Mouse (Mus musculus) hindbrain, embryonic 13.5 days (tissue): ENCODE results near the gene Tbc1d10b. TPM values are rescaled to one million over a fixed set of nuclear protein-coding genes. Genes with fewer than 3 reads are reported as not detected.
A peak's percentile ranks its signal among the peaks of the same experiment; 100 is the strongest.

ENCODE experiments used
- ATAC-seq: fragments of 200-750 bp; cut with Nextera tagmentation; 2 replicates; pipeline ENCODE4 v1.8.0; 2017; ENCODE audit warnings: moderate TSS enrichment; ENCODE audit not compliant: low FRiP score
- H3K27ac ChIP-seq: fragments of 300-500 bp; sonication (generic); 2 replicates; pipeline ENCODE4 v1.5.1; 2015; ENCODE audit warnings: inconsistent platforms, mild to moderate bottlenecking, moderate library complexity
- H3K27me3 ChIP-seq: fragments of 300-500 bp; sonication (generic); 2 replicates; pipeline ENCODE4 v1.6.1; 2015; ENCODE audit warnings: mild to moderate bottlenecking, inconsistent platforms
- H3K36me3 ChIP-seq: fragments of 300-500 bp; sonication (generic); 2 replicates; pipeline ENCODE4 v1.6.1; 2015; ENCODE audit warnings: mild to moderate bottlenecking, inconsistent platforms
- H3K4me1 ChIP-seq: fragments of 300-500 bp; sonication (generic); replicated peaks from 2 replicates; pipeline ENCODE4 v1.6.1; 2015; ENCODE audit warnings: inconsistent platforms
- H3K4me2 ChIP-seq: fragments of 300-500 bp; sonication (generic); 2 replicates; pipeline ENCODE4 v1.6.1; 2015; ENCODE audit warnings: inconsistent platforms, mild to moderate bottlenecking, moderate library complexity
- H3K4me3 ChIP-seq: fragments of 300-500 bp; sonication (generic); 2 replicates; pipeline ENCODE4 v1.5.1; 2015; ENCODE audit warnings: mild to moderate bottlenecking, inconsistent platforms
- H3K9ac ChIP-seq: fragments of 300-500 bp; sonication (generic); 2 replicates; pipeline ENCODE4 v1.6.1; 2015; ENCODE audit warnings: mild to moderate bottlenecking, inconsistent platforms
- H3K9me3 ChIP-seq: fragments of 300-500 bp; sonication (generic); 2 replicates; pipeline ENCODE4 v1.6.1; 2016; ENCODE audit warnings: inconsistent platforms
- WGBS: fragments of 180-500 bp; shearing (Covaris S2); methylation state at CpG from one replicate; pipeline ENCODE4 v1.1.7; 2015; 5-methylcytosine and 5-hydroxymethylcytosine counted together
- polyA plus RNA-seq: library from polyadenylated mRNA; unstranded; fragments of >200 nt; fragmentation: Nextera tagmentation; extraction: Ambion mirVana; gene quantifications from 2 replicates; pipeline ENCODE4 v1.2.1, GENCODE M21; 2015

The Tbc1d10b gene
- polyA plus RNA-seq, 1 experiment from 2014 or later, result 28.0 TPM

- Histone ChIP-seq H3K4me1 (no peaks in the 10 kb centered on the region; the same call in 1 of the 2 replicates), H3K27ac (no peak overlapping the region), H3K9ac (no peak overlapping the region), H3K4me2 (no peak overlapping the region), H3K36me3 (no peaks in the 10 kb centered on the region), H3K27me3 (no peaks in the 10 kb centered on the region), H3K4me3 (no peak overlapping the region), H3K9me3 (no peaks in the 10 kb centered on the region)
- WGBS, result 94% methylated on average over 3 of the region's 3 CpGs
- no peak for ATAC-seq
These were observed 14.8 kb upstream of the Tbc1d10b start for GRCm38 (mm10) chr7:127223106-127223505.

- Histone ChIP-seq H3K9ac (no peak overlapping the region), H3K9me3 (no peaks in the 10 kb centered on the region), H3K4me2 (no peak overlapping the region), H3K36me3 (no peaks in the 10 kb centered on the region), H3K4me1 (no peaks in the 10 kb centered on the region), H3K27ac (no peak overlapping the region), H3K27me3 (no peaks in the 10 kb centered on the region), H3K4me3 (no peak overlapping the region)
- ATAC-seq, result no peak
- 87% methylated on average over 6 of the region's 6 CpGs for WGBS
These were observed 12.2 kb upstream of the Tbc1d10b start for GRCm38 (mm10) chr7:127220440-127220839.

- WGBS, result 93% methylated on average over 4 of the region's 4 CpGs
- H3K27ac ChIP-seq, result no peak overlapping the region
- ATAC-seq, result no peak
- H3K9me3 ChIP-seq, result no peaks in the 10 kb centered on the region
- no peak overlapping the region for H3K4me3 ChIP-seq
- H3K27me3 ChIP-seq, result peaks cover 13% of the 10 kb centered on the region
- H3K4me1 ChIP-seq, result peaks cover 8% of the 10 kb centered on the region; the same call in 1 of the 2 replicates
- H3K9ac ChIP-seq, result no peak overlapping the region
- H3K4me2 ChIP-seq, result no peak overlapping the region
- no peaks in the 10 kb centered on the region for H3K36me3 ChIP-seq
These were observed 10.4 kb upstream of the Tbc1d10b start for GRCm38 (mm10) chr7:127218670-127219069.

- H3K9ac ChIP-seq, result no peak overlapping the region
- WGBS, result 85% methylated on average over 10 of the region's 10 CpGs
- no peak overlapping the region for H3K4me2 ChIP-seq
- no peaks in the 10 kb centered on the region for H3K36me3 ChIP-seq
- peaks cover 8% of the 10 kb centered on the region; the same call in 1 of the 2 replicates for H3K4me1 ChIP-seq
- H3K27ac ChIP-seq, result no peak overlapping the region
- peaks cover 16% of the 10 kb centered on the region for H3K27me3 ChIP-seq
- H3K4me3 ChIP-seq, result no peak overlapping the region
- H3K9me3 ChIP-seq, result no peaks in the 10 kb centered on the region
- no peak for ATAC-seq
These were observed 9.8 kb upstream of the Tbc1d10b start for GRCm38 (mm10) chr7:127217901-127218642.

GRCm38 (mm10) chr7:127217475-127217874, 9.2 kb upstream of the Tbc1d10b start:
- Histone ChIP-seq H3K9ac (no peak overlapping the region), H3K27ac (no peak overlapping the region), H3K4me1 (peaks cover 8% of the 10 kb centered on the region; the same call in 1 of the 2 replicates), H3K9me3 (no peaks in the 10 kb centered on the region), H3K4me2 (no peak overlapping the region), H3K4me3 (no peak overlapping the region), H3K36me3 (no peaks in the 10 kb centered on the region), H3K27me3 (peaks cover 20% of the 10 kb centered on the region)
- no peak for ATAC-seq
- 97% methylated on average over 6 of the region's 6 CpGs for WGBS

- Histone ChIP-seq H3K4me2 (no peak overlapping the region), H3K36me3 (no peaks in the 10 kb centered on the region), H3K9me3 (no peaks in the 10 kb centered on the region), H3K4me3 (no peak overlapping the region), H3K27me3 (peaks cover 20% of the 10 kb centered on the region), H3K27ac (no peak overlapping the region), H3K9ac (no peak overlapping the region), H3K4me1 (peaks cover 8% of the 10 kb centered on the region; the same call in 1 of the 2 replicates)
- 86% methylated on average over 5 of the region's 5 CpGs for WGBS
- no peak for ATAC-seq
These were observed 8.0 kb upstream of the Tbc1d10b start for GRCm38 (mm10) chr7:127216307-127216706.

- peak overlapping the region; percentile 44 for H3K4me2 ChIP-seq
- H3K4me1 ChIP-seq, result peaks cover 8% of the 10 kb centered on the region; the same call in 1 of the 2 replicates
- peak overlapping the region; percentile 43 for H3K9ac ChIP-seq
- H3K9me3 ChIP-seq, result no peaks in the 10 kb centered on the region
- no peaks in the 10 kb centered on the region for H3K36me3 ChIP-seq
- no peak overlapping the region for H3K27ac ChIP-seq
- H3K4me3 ChIP-seq, result peak overlapping the region; percentile 25
- 28% methylated on average over 33 of the region's 33 CpGs for WGBS
- peaks cover 20% of the 10 kb centered on the region for H3K27me3 ChIP-seq
- no peak for ATAC-seq
These were observed 7.0 kb upstream of the Tbc1d10b start for GRCm38 (mm10) chr7:127214981-127215871.

GRCm38 (mm10) chr7:127214521-127214920, 6.3 kb upstream of the Tbc1d10b start:
- H3K4me3 ChIP-seq, result peak overlapping the region; percentile 25; the same call in 1 of the 2 replicates
- H3K27ac ChIP-seq, result no peak overlapping the region
- H3K9ac ChIP-seq, result peak overlapping the region; percentile 43
- H3K9me3 ChIP-seq, result no peaks in the 10 kb centered on the region
- no peaks in the 10 kb centered on the region for H3K36me3 ChIP-seq
- H3K27me3 ChIP-seq, result peaks cover 20% of the 10 kb centered on the region
- no peak for ATAC-seq
- peaks cover 13% of the 10 kb centered on the region for H3K4me1 ChIP-seq
- peak overlapping the region; percentile 44 for H3K4me2 ChIP-seq
- WGBS, result 35% methylated on average over 21 of the region's 21 CpGs

GRCm38 (mm10) chr7:127213930-127214329, 5.7 kb upstream of the Tbc1d10b start:
- no peaks in the 10 kb centered on the region for H3K9me3 ChIP-seq
- H3K4me3 ChIP-seq, result no peak overlapping the region
- WGBS, result 55% methylated on average over 12 of the region's 12 CpGs
- H3K27ac ChIP-seq, result no peak overlapping the region
- H3K4me2 ChIP-seq, result no peak overlapping the region
- peaks cover 20% of the 10 kb centered on the region for H3K27me3 ChIP-seq
- H3K36me3 ChIP-seq, result no peaks in the 10 kb centered on the region
- peaks cover 17% of the 10 kb centered on the region for H3K4me1 ChIP-seq
- no peak overlapping the region for H3K9ac ChIP-seq
- ATAC-seq, result no peak

- no peak overlapping the region for H3K4me3 ChIP-seq
These were observed 5.2 kb upstream of the Tbc1d10b start for GRCm38 (mm10) chr7:127213485-127213884.

GRCm38 (mm10) chr7:127212432-127213250, 4.4 kb upstream of the Tbc1d10b start:
- H3K9me3 ChIP-seq, result no peaks in the 10 kb centered on the region
- no peak overlapping the region for H3K9ac ChIP-seq
- no peaks in the 10 kb centered on the region for H3K36me3 ChIP-seq
- no peak overlapping the region for H3K27ac ChIP-seq
- no peak overlapping the region for H3K4me2 ChIP-seq
- ATAC-seq, result no peak
- 90% methylated on average over 12 of the region's 12 CpGs for WGBS
- H3K4me3 ChIP-seq, result no peak overlapping the region
- peaks cover 18% of the 10 kb centered on the region for H3K4me1 ChIP-seq
- H3K27me3 ChIP-seq, result peaks cover 20% of the 10 kb centered on the region

More at GRCm38 (mm10) chr7:127213485-127213884, 5.2 kb upstream of the Tbc1d10b start:
- no peak overlapping the region for H3K4me2 ChIP-seq
- no peak overlapping the region for H3K9ac ChIP-seq
- peaks cover 17% of the 10 kb centered on the region for H3K4me1 ChIP-seq
- 36% methylated on average over 7 of the region's 7 CpGs for WGBS
- ATAC-seq, result no peak
- no peaks in the 10 kb centered on the region for H3K36me3 ChIP-seq
- H3K27me3 ChIP-seq, result peaks cover 20% of the 10 kb centered on the region
- no peak overlapping the region for H3K27ac ChIP-seq
- no peaks in the 10 kb centered on the region for H3K9me3 ChIP-seq
